Mouse (Mus musculus) MEL (cell line): Measurements from ENCODE around the gene Def8. TPM values are rescaled to one million over a fixed set of nuclear protein-coding genes. Genes with fewer than 3 reads are reported as not detected.
"Not testable (repeated sequence)": the region's sequence is repeated elsewhere in the genome, so short reads cannot be mapped to it uniquely, and the experiment has no call there.

Source experiments
- DNase-seq: peaks from one replicate; pipeline ENCODE4 v3.0.0; 2011; ENCODE audit warnings: low read depth, low spot score
- H3K27ac ChIP-seq: 2 replicates; pipeline ENCODE4 v1.5.1; 2012; ENCODE audit warnings: low read depth, mild to moderate bottlenecking, control low read depth, low read length, moderate library complexity; ENCODE audit not compliant: control insufficient read depth
- H3K27me3 ChIP-seq, 2 experiments: fragments of 150-350 bp in 1 of 2; sonication (generic) in 1 of 2; 2 replicates each; pipeline ENCODE4 v1.6.1; 2012; ENCODE audit warnings: low read length in 2 of 2, mild to moderate bottlenecking in 2 of 2, improper control_type of control experiment in 1 of 2, moderate library complexity in 1 of 2; ENCODE audit not compliant: insufficient read depth in 2 of 2, control insufficient read depth in 1 of 2
- H3K36me3 ChIP-seq, 2 experiments: 2 replicates each; pipeline ENCODE4 v1.6.1; 2012 to 2014; ENCODE audit warnings: low read length in 2 of 2, improper control_type of control experiment in 1 of 2, inconsistent platforms in 1 of 2, mild to moderate bottlenecking in 1 of 2; ENCODE audit not compliant: insufficient read depth in 2 of 2, control insufficient read depth in 1 of 2
- H3K4me1 ChIP-seq, 2 experiments: fragments of 150-350 bp in 1 of 2; sonication (generic) in 1 of 2; 2 replicates each; pipeline ENCODE4 v1.6.1; 2012; ENCODE audit warnings: low read length in 2 of 2, improper control_type of control experiment in 1 of 2, mild to moderate bottlenecking in 1 of 2; ENCODE audit not compliant: insufficient read depth in 2 of 2, control insufficient read depth in 1 of 2
- H3K4me3 ChIP-seq, 2 experiments: fragments of 150-350 bp in 1 of 2; sonication (generic) in 1 of 2; 2 replicates each; pipeline ENCODE4 v1.5.1; 2012; ENCODE audit warnings: low read depth in 2 of 2, low read length in 2 of 2, mild to moderate bottlenecking in 2 of 2, moderate library complexity in 2 of 2, control low read depth in 1 of 2, improper control_type of control experiment in 1 of 2; ENCODE audit not compliant: control insufficient read depth in 1 of 2, insufficient read depth in 1 of 2
- H3K79me2 ChIP-seq: 2 replicates; pipeline ENCODE4 v1.6.1; 2012; ENCODE audit warnings: mild to moderate bottlenecking, low read length, moderate library complexity; ENCODE audit not compliant: control insufficient read depth, poor library complexity, insufficient read depth
- H3K9ac ChIP-seq: 2 replicates; pipeline ENCODE4 v1.6.1; 2012; ENCODE audit warnings: low read depth, mild to moderate bottlenecking, control low read depth, low read length, moderate library complexity; ENCODE audit not compliant: control insufficient read depth, poor library complexity, severe bottlenecking
- H3K9me3 ChIP-seq: fragments of 150-350 bp; sonication (generic); replicated peaks from 2 replicates; pipeline ENCODE4 v1.6.1; 2012; ENCODE audit warnings: mild to moderate bottlenecking, low read length, improper control_type of control experiment, moderate library complexity; ENCODE audit not compliant: insufficient read depth
- CTCF ChIP-seq, 3 experiments: IDR thresholded peaks in 2 of 3; conservative IDR thresholded peaks in 1 of 3; 2 replicates each; pipeline ENCODE4 v1.5.1; 2011 to 2012; ENCODE audit warnings: low read length in 3 of 3, low read depth in 2 of 3, mild to moderate bottlenecking in 2 of 3, improper control_type of control experiment in 1 of 3, inconsistent platforms in 1 of 3, mixed read lengths in 1 of 3, moderate library complexity in 1 of 3; ENCODE audit not compliant: control insufficient read depth in 1 of 3, insufficient read depth in 1 of 3, poor library complexity in 1 of 3, severe bottlenecking in 1 of 3
- ELF1 ChIP-seq: IDR thresholded peaks from 2 replicates; pipeline ENCODE4 v1.6.1; 2014; ENCODE audit warnings: low read depth, mild to moderate bottlenecking, inconsistent platforms, low read length, improper control_type of control experiment, moderate library complexity
- ETS1 ChIP-seq: IDR thresholded peaks from 2 replicates; pipeline ENCODE4 v1.6.1; 2012; ENCODE audit warnings: low read depth, mild to moderate bottlenecking, inconsistent platforms, low read length, improper control_type of control experiment, moderate library complexity
- HCFC1 ChIP-seq: IDR thresholded peaks from 2 replicates; pipeline ENCODE4 v1.6.1; 2012; ENCODE audit warnings: low read depth, mild to moderate bottlenecking, inconsistent platforms, low read length, improper control_type of control experiment, moderate library complexity
- JUND ChIP-seq: IDR thresholded peaks from 2 replicates; pipeline ENCODE4 v1.6.1; 2011; ENCODE audit warnings: low read depth, mild to moderate bottlenecking, improper control_type of control experiment, low read length
- MAFK ChIP-seq: IDR thresholded peaks from 2 replicates; pipeline ENCODE4 v1.6.1; 2011; ENCODE audit warnings: low read depth, mild to moderate bottlenecking, low read length, improper control_type of control experiment, borderline replicate concordance
- MAZ ChIP-seq: IDR thresholded peaks from 2 replicates; pipeline ENCODE4 v1.6.1; 2012; ENCODE audit warnings: low read depth, mild to moderate bottlenecking, inconsistent platforms, low read length, improper control_type of control experiment
- MXI1 ChIP-seq: IDR thresholded peaks from 2 replicates; pipeline ENCODE4 v1.6.1; 2011; ENCODE audit warnings: mild to moderate bottlenecking, low read depth, low read length, improper control_type of control experiment
- MYB ChIP-seq: IDR thresholded peaks from 2 replicates; pipeline ENCODE4 v1.6.1; 2011; ENCODE audit warnings: mild to moderate bottlenecking, low read depth, low read length, improper control_type of control experiment
- POLR2A ChIP-seq, 2 experiments: IDR thresholded peaks; 2 replicates each; pipeline ENCODE4 v1.6.1; 2011 to 2012; ENCODE audit warnings: low read length in 2 of 2, mild to moderate bottlenecking in 2 of 2, control low read depth in 1 of 2, improper control_type of control experiment in 1 of 2, low read depth in 1 of 2, moderate library complexity in 1 of 2; ENCODE audit not compliant: control insufficient read depth in 1 of 2, insufficient read depth in 1 of 2, poor library complexity in 1 of 2
- POLR2AphosphoS5 ChIP-seq: IDR thresholded peaks from 2 replicates; pipeline ENCODE4 v1.6.1; 2012; ENCODE audit warnings: low read depth, borderline replicate concordance, mild to moderate bottlenecking, inconsistent platforms, low read length, moderate library complexity, mixed read lengths
- RAD21 ChIP-seq: IDR thresholded peaks from 2 replicates; pipeline ENCODE4 v1.6.1; 2011; ENCODE audit warnings: mild to moderate bottlenecking, low read depth, low read length, improper control_type of control experiment
- RCOR1 ChIP-seq: IDR thresholded peaks from 2 replicates; pipeline ENCODE4 v1.6.1; 2012; ENCODE audit warnings: low read depth, mild to moderate bottlenecking, inconsistent platforms, low read length, improper control_type of control experiment
- SIN3A ChIP-seq: IDR thresholded peaks from 2 replicates; pipeline ENCODE4 v1.6.1; 2012; ENCODE audit warnings: low read length, improper control_type of control experiment, inconsistent platforms
- TAL1 ChIP-seq: IDR thresholded peaks from 2 replicates; pipeline ENCODE4 v1.6.1; 2012; ENCODE audit warnings: mild to moderate bottlenecking, inconsistent platforms, low read length, moderate library complexity, mixed read lengths
- TBP ChIP-seq: IDR thresholded peaks from 2 replicates; pipeline ENCODE4 v1.8.0; 2011; ENCODE audit warnings: low read depth, low read length, improper control_type of control experiment
- UBTF ChIP-seq: IDR thresholded peaks from 2 replicates; pipeline ENCODE4 v1.6.1; 2012; ENCODE audit warnings: low read depth, mild to moderate bottlenecking, inconsistent platforms, low read length, improper control_type of control experiment, moderate library complexity, borderline replicate concordance; ENCODE audit not compliant: insufficient read depth
- USF1 ChIP-seq: IDR thresholded peaks from 2 replicates; pipeline ENCODE4 v1.6.1; 2014; ENCODE audit warnings: low read depth, mild to moderate bottlenecking, inconsistent platforms, low read length, improper control_type of control experiment, moderate library complexity
- ZC3H11A ChIP-seq: IDR thresholded peaks from 2 replicates; pipeline ENCODE4 v1.6.1; 2012; ENCODE audit warnings: low read depth, mild to moderate bottlenecking, inconsistent platforms, low read length, improper control_type of control experiment
- ZKSCAN1 ChIP-seq: IDR thresholded peaks from 2 replicates; pipeline ENCODE4 v1.6.1; 2012; ENCODE audit warnings: low read depth, mild to moderate bottlenecking, inconsistent platforms, low read length, improper control_type of control experiment, moderate library complexity
- ZMIZ1 ChIP-seq: IDR thresholded peaks from 2 replicates; pipeline ENCODE4 v1.6.1; 2012; ENCODE audit warnings: low read depth, mild to moderate bottlenecking, inconsistent platforms, low read length, improper control_type of control experiment, moderate library complexity
- polyA plus RNA-seq, 2 experiments: library from polyadenylated mRNA; stranded (reverse) in 1 of 2; unstranded in 1 of 2; fragments of >175 nt in 1 of 2; fragments of >200 nt in 1 of 2; gene quantifications; 2 replicates each; pipeline versions ENCODE4 v1.2.1 to v1.2.4; 2012; ENCODE audit warnings: low replicate concordance in 2 of 2, low read depth in 1 of 2; ENCODE audit not compliant: insufficient read length in 2 of 2, insufficient read depth in 1 of 2, missing spikeins in 1 of 2
- total RNA-seq: library from RNA; depleted of rRNA; stranded (reverse); fragments of 300-350 nt; gene quantifications from 2 replicates; pipeline ENCODE4 v1.2.3, GENCODE M21; 2012

Def8 gene
- total and polyA plus RNA-seq, 3 experiments = 26.0 to 34.0 TPM; not detected in 1

DNA sequence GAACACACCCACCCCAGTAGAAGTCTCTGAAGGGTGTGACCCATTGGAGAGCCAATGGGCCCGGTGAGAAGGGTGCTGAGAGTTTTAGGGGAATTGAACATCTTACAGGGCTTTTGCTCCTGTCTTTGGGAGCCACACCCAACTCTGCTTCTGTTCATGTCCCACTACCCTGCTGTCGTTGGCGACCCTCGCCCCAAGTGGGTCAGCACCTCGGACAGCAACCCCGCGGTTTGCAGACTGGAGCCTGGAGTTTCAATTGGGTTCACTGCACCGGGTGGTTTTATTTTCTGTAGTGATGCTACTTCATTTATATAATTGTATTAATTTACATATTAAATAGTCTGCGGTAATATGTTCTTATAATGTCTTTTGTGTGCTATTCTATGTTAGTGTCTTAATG, 9.1 kb upstream of the Def8 start:
- H3K9ac ChIP-seq = no peak overlapping the region
- no peaks in the 10 kb centered on the region for H3K9me3 ChIP-seq
- H3K27ac ChIP-seq = no peak overlapping the region
- H3K27me3 ChIP-seq = no peaks in the 10 kb centered on the region
- H3K36me3 ChIP-seq = peaks cover 0 to 28% of the 10 kb centered on the region in 2 experiments; a peak in 2 of 4 replicates
- H3K79me2 ChIP-seq = no peaks in the 10 kb centered on the region
- TF ChIP-seq POLR2A (IDR thresholded peaks at IDR 0.05; ENCODE audit: control insufficient read depth in 1 of 2, insufficient read depth in 1 of 2, low read depth in 1 of 2, low read length in 2 of 2, poor library complexity in 1 of 2) (no peak), ZMIZ1 (no peak), MXI1 (peak; percentile 66; the same call in 1 of the 2 replicates), RCOR1 (0 out of 2 replicates have a peak, but pooled peaks have one; percentile 17), SIN3A (peak; percentile 87)
- DNase-seq = peak; percentile 51
- H3K4me1 ChIP-seq = peaks cover 0 to 40% of the 10 kb centered on the region in 2 experiments; a peak in 3 of 4 replicates
- H3K4me3 ChIP-seq = no peak overlapping the region

DNA sequence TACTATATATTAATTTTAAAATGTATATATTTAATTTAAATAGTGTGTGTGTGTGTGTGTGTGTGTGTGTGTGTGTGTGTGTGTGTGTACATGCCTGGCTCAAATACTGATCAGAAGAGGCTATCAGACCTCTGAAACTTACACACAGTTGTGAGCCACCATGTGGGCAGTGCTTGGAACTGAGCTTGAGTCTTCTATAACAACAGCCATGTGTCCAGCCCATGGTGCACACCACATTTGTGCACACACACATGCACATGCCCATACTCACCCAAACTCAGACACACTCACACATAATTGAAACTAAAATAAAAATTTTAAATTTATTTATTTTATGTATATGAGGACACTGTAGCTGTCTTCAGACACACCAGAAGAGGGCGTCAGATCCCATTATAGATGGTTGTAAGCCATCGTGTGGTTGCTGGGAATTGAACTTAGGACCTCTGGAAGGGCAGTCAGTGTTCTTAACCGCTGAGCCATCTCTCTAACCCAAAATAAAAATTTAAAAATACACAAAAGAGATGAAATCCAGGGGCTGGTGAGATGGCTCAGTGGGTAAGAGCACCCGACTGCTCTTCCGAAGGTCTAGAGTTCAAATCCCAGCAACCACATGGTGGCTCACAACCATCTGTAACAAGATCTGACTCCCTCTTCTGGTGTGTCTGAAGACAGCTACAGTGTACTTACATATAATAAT, 8.2 kb upstream of the Def8 start:
- peak in 1 of 3 experiments; percentile 13; a peak in 1 of 6 replicates for TF ChIP-seq CTCF (IDR thresholded peaks at IDR 0.05 in 2 of 3, conservative IDR thresholded peaks at IDR 0.05 in 1 of 3; ENCODE audit: control insufficient read depth in 1 of 3, insufficient read depth in 1 of 3, low read depth in 2 of 3, low read length in 3 of 3, poor library complexity in 1 of 3, severe bottlenecking in 1 of 3)
- peak; percentile 97 for TF ChIP-seq TBP
- TF ChIP-seq, all 39 proteins: peak for 2; not testable (repeated sequence) for 37
- Histone ChIP-seq H3K4me1 (peaks cover 0 to 31% of the 10 kb centered on the region in 2 experiments; a peak in 3 of 4 replicates), H3K36me3 (peaks cover 0 to 19% of the 10 kb centered on the region in 2 experiments; a peak in 2 of 4 replicates)
- not testable (repeated sequence) for H3K27ac ChIP-seq, H3K4me3 ChIP-seq, H3K27me3 ChIP-seq, H3K9me3 ChIP-seq, H3K9ac ChIP-seq, H3K79me2 ChIP-seq
- DNase-seq = peak; percentile 49

DNA sequence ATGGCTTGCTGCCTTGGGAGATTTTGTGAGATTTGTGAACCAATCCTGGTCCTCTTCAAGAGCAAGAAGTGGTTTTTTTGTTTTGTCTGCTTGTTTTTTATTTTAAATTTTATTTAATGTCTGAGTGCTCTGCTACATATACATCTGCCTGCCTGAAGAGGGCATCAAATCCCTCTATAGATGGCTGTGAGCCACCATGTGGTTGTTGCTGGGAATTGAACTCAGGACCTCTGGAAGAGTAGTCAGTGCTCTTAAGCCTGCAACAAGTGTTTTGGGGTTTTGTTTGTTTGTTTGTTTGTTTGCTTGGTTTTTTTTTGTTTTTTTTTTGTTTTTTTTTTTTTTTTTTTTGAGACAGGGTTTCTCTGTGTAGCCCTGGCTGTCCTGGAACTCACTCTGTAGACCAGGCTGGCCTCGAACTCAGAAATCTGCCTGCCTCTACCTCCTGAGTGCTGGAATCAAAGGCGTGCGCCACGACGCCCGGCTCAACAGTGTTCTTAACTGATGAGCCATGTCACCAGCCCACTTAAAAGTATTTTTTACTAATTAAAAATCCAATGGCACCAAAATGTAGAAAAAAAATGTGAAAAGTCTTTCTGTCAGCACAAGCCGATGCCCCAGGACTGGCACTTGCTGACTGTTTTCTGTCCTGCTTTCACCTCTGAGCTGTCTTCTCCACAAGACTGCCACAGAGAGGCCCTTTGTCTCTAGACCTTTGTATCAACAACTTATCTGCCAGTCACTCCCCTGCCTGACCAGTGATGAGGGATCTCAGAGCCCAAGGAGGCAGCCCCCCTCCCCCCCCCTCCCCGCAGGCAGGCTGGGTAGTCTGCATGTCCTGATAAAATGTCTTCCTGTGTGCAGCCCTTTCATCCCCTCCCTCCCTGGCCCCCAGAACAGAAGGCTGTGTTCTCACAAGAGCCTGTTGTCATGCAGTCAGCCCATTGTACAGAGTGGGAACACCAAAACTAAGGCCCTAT, 7.1 kb upstream of the Def8 start:
- Histone ChIP-seq H3K9ac (0 out of 2 replicates have a peak overlapping the region, but pooled peaks have one; percentile 7), H3K27ac (peak overlapping the region; percentile 46), H3K36me3 (peaks cover 0 to 12% of the 10 kb centered on the region in 2 experiments; a peak in 2 of 4 replicates), H3K79me2 (no peaks in the 10 kb centered on the region), H3K27me3 (no peaks in the 10 kb centered on the region), H3K4me1 (peaks cover 0 to 25% of the 10 kb centered on the region in 2 experiments; a peak in 3 of 4 replicates), H3K9me3 (no peaks in the 10 kb centered on the region), H3K4me3 (no peak overlapping the region)
- peak; percentile 85 for DNase-seq
- no peak for TF ChIP-seq ZKSCAN1
- TF ChIP-seq MAZ = peak; percentile 93; the same call in 1 of the 2 replicates
- TF ChIP-seq ELF1 = no peak
- TF ChIP-seq HCFC1 = 0 out of 2 replicates have a peak, but pooled peaks have one; percentile 28
- TF ChIP-seq USF1 = no peak
- TF ChIP-seq UBTF = no peak
- peak; percentile 45 for TF ChIP-seq RAD21
- TF ChIP-seq TAL1 = peak; percentile 54
- no peak for TF ChIP-seq MYB
- no peak for TF ChIP-seq MXI1
- TF ChIP-seq ZC3H11A = 0 out of 2 replicates have a peak, but pooled peaks have one; percentile 17
- TF ChIP-seq ETS1 = peak; percentile 29; the same call in 1 of the 2 replicates
- TF ChIP-seq POLR2AphosphoS5 = no peak
- no peak for TF ChIP-seq SIN3A
- TF ChIP-seq MAFK = no peak
- TF ChIP-seq JUND = no peak
